Mouse (Mus musculus) hindbrain, embryonic 16.5 days (tissue): ENCODE data around the gene Nt5c2. TPM values are rescaled to one million over a fixed set of nuclear protein-coding genes. Genes with fewer than 3 reads are reported as not detected.
"Not testable (repeated sequence)": the region's sequence is repeated elsewhere in the genome, so short reads cannot be mapped to it uniquely, and the experiment has no call there.

Experiments used
- ATAC-seq: fragments of 200-750 bp; cut with Nextera tagmentation; 2 replicates; pipeline ENCODE4 v1.8.0; 2017; ENCODE audit warnings: moderate TSS enrichment, moderate library complexity
- H3K27ac ChIP-seq: fragments of 300-500 bp; sonication (generic); 2 replicates; pipeline ENCODE4 v1.5.1; 2014; ENCODE audit warnings: low read depth, mild to moderate bottlenecking, control low read depth, low read length, moderate library complexity
- H3K27me3 ChIP-seq: fragments of 300-500 bp; sonication (generic); replicated peaks from 2 replicates; pipeline ENCODE4 v1.6.1; 2014; ENCODE audit warnings: low read length; ENCODE audit not compliant: control insufficient read depth, insufficient read depth
- H3K36me3 ChIP-seq: fragments of 300-500 bp; sonication (generic); 2 replicates; pipeline ENCODE4 v1.6.1; 2014; ENCODE audit warnings: mild to moderate bottlenecking, low read length, moderate library complexity, mixed read lengths; ENCODE audit not compliant: control insufficient read depth, insufficient read depth
- H3K4me1 ChIP-seq: fragments of 300-500 bp; sonication (generic); 2 replicates; pipeline ENCODE4 v1.6.1; 2014; ENCODE audit warnings: low read depth, low read length; ENCODE audit not compliant: control insufficient read depth, insufficient read depth
- H3K4me2 ChIP-seq: fragments of 300-500 bp; sonication (generic); 2 replicates; pipeline ENCODE4 v1.6.1; 2014; ENCODE audit warnings: mild to moderate bottlenecking, low read length, control low read depth, moderate library complexity
- H3K4me3 ChIP-seq: fragments of 300-500 bp; sonication (generic); 2 replicates; pipeline ENCODE4 v1.5.1; 2014; ENCODE audit warnings: mild to moderate bottlenecking, low read length, control low read depth, moderate library complexity
- H3K9ac ChIP-seq: fragments of 300-500 bp; sonication (generic); 2 replicates; pipeline ENCODE4 v1.6.1; 2014; ENCODE audit warnings: low read depth, mild to moderate bottlenecking, control low read depth, low read length, moderate library complexity
- H3K9me3 ChIP-seq: fragments of 300-500 bp; sonication (generic); 2 replicates; pipeline ENCODE4 v1.6.1; 2014; ENCODE audit warnings: mild to moderate bottlenecking, low read length, moderate library complexity; ENCODE audit not compliant: control insufficient read depth
- WGBS: fragments of 180-500 bp; shearing (Covaris S2); extraction: QIAGEN DNeasy Blood & Tissue Kit; methylation state at CpG from one replicate; pipeline ENCODE4 v1.1.7; 2014; 5-methylcytosine and 5-hydroxymethylcytosine counted together
- polyA plus RNA-seq: library from polyadenylated mRNA; unstranded; fragments of >200 nt; fragmentation: Nextera tagmentation; extraction: Ambion mirVana; gene quantifications from 2 replicates; pipeline ENCODE4 v1.2.1, GENCODE M21; 2015

The Nt5c2 gene
- polyA plus RNA-seq, 1 experiment from 2014 or later = 77.6 TPM

GRCm38 (mm10) chr19:46987646-46988045 is 27.3 kb downstream of the Nt5c2 start:
- Histone ChIP-seq H3K4me2 (no peak overlapping the region), H3K9me3 (no peaks in the 10 kb centered on the region), H3K4me1 (peaks cover 2% of the 10 kb centered on the region; the same call in 1 of the 2 replicates), H3K4me3 (no peak overlapping the region), H3K27ac (no peak overlapping the region), H3K36me3 (no peaks in the 10 kb centered on the region), H3K27me3 (no peaks in the 10 kb centered on the region), H3K9ac (no peak overlapping the region)
- WGBS = 83% methylated on average over 6 of the region's 6 CpGs
- no peak for ATAC-seq

- no peak overlapping the region for H3K27ac ChIP-seq
- H3K4me3 ChIP-seq = no peak overlapping the region
- H3K27me3 ChIP-seq = no peaks in the 10 kb centered on the region
- no peaks in the 10 kb centered on the region for H3K9me3 ChIP-seq
- 91% methylated on average over 13 of the region's 13 CpGs for WGBS
- ATAC-seq = no peak
- no peak overlapping the region for H3K9ac ChIP-seq
- H3K4me1 ChIP-seq = peaks cover 2% of the 10 kb centered on the region; the same call in 1 of the 2 replicates
- no peak overlapping the region for H3K4me2 ChIP-seq
- H3K36me3 ChIP-seq = no peaks in the 10 kb centered on the region
Observed at GRCm38 (mm10) chr19:46984726-46985622, 30.0 kb downstream of the Nt5c2 start.

DNA sequence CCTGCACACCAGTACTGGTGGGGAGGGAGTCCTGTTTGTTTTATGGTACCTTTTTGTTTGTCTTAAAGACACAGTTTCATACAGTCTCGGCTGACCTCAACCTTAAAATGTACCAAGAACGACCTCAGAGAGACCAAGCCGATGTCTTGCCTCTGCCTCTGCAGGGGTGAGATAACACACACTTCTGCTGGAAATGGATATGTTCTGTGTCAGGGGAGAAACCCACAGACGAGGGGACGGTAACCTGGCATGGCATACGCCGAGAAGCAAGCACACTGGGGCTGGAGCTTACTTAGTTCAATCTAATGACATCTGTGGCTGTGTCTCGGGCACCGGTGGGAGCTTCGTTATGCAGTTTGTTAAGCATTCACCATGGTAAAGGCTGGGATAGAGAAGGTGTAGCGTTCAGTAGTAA is 31.0 kb downstream of the Nt5c2 start:
- Histone ChIP-seq H3K27ac (no peak overlapping the region), H3K9me3 (no peaks in the 10 kb centered on the region), H3K4me3 (no peak overlapping the region), H3K4me2 (no peak overlapping the region), H3K4me1 (peaks cover 2% of the 10 kb centered on the region; the same call in 1 of the 2 replicates), H3K36me3 (no peaks in the 10 kb centered on the region), H3K27me3 (no peaks in the 10 kb centered on the region), H3K9ac (no peak overlapping the region)
- 56% methylated on average over 11 of the region's 11 CpGs for WGBS
- ATAC-seq = no peak

GRCm38 (mm10) chr19:46983352-46983965 is 31.5 kb downstream of the Nt5c2 start:
- Histone ChIP-seq H3K4me2 (no peak overlapping the region), H3K4me3 (no peak overlapping the region), H3K9ac (no peak overlapping the region), H3K27me3 (no peaks in the 10 kb centered on the region), H3K27ac (no peak overlapping the region), H3K9me3 (no peaks in the 10 kb centered on the region), H3K36me3 (no peaks in the 10 kb centered on the region), H3K4me1 (peaks cover under 1% of the 10 kb centered on the region; the same call in 1 of the 2 replicates)
- no peak for ATAC-seq
- WGBS = 57% methylated on average over 14 of the region's 14 CpGs

DNA sequence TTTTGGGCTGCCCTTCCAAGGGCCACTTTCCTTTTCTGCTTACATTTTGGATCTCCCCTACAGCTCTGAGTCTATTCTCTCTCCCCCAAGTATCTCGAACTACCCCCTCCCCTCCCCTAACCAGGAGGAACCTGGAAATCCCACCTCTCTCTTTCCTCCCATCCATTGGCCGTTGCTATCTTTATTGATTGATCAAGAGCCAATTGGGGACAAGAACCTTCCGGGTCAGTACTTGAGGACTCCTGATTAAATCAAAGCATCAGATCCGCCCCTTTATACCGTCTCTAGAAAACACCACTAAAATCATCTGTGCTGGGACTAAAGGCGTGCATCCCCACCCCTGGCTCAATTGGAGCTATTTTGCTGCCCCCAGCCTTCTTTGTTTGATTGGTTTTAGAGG is 33.5 kb downstream of the Nt5c2 start:
- Histone ChIP-seq H3K4me1 (no peaks in the 10 kb centered on the region), H3K4me3 (no peak overlapping the region), H3K27ac (no peak overlapping the region), H3K36me3 (no peaks in the 10 kb centered on the region), H3K9ac (no peak overlapping the region), H3K27me3 (no peaks in the 10 kb centered on the region), H3K9me3 (no peaks in the 10 kb centered on the region), H3K4me2 (no peak overlapping the region)
- no peak for ATAC-seq
- 38% methylated on average over 6 of the region's 6 CpGs for WGBS

DNA sequence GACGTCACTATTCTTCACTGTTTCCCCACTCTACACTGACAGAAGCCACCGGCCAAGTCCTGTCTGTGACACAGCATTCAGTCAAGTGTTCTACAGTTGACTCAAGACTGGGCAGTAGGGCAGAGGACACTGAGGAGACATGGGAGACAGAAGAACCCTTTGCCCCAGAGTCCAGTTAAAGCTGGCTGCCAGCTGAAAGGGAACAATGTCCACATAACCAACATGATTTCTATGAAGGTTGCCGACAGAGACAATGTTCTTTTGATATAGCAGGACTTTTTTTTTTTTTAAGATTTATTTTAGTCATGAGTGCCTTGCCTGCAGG is 35.2 kb downstream of the Nt5c2 start:
- Histone ChIP-seq H3K4me1 (no peaks in the 10 kb centered on the region), H3K9ac (no peak overlapping the region), H3K4me3 (no peak overlapping the region), H3K4me2 (no peak overlapping the region), H3K27ac (no peak overlapping the region), H3K36me3 (no peaks in the 10 kb centered on the region), H3K27me3 (no peaks in the 10 kb centered on the region), H3K9me3 (no peaks in the 10 kb centered on the region)
- 59% methylated on average over 3 of the region's 3 CpGs for WGBS
- ATAC-seq = no peak

DNA sequence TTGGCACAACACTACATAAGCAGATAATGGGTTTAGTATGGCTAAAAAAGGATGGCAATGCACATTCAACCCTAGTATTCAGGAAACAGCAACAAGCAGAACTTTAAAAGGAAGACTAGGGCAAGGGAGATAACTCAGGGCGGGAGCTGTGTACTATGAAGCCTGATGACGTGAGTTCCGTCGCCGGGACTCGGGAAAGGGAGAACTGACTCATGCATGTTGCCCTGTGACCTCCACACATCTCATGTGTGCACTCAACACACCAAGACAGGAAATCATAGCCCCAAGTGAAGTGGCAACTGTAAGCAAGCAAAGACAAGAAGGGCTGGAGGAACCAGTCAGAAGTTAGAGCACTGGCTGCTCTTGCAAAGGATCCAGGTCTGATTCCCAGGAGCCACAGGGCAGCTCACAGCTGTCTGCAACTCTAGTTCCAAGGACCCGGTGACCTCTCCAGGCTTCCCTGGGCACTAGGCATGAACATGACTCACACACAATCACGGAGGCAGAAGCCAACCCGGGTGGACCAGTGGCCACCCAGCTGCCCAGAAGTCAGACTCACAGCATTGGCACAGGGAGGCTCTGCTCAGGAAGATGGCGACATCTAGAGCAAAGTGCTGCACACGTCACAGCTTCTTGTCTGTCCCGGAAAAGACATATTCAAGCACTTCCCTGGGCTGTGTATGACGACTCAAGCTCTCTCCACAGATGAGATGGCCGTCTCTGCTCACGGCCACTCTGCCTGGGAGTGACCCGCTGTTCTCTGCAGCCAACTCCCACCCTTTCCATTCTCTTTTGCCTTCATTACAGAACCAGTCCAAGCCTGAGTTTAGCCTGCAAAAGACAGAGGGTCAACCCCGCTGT is 35.8 kb downstream of the Nt5c2 start:
- H3K4me1 ChIP-seq = no peaks in the 10 kb centered on the region
- H3K27ac ChIP-seq = no peak overlapping the region
- H3K9me3 ChIP-seq = no peaks in the 10 kb centered on the region
- no peaks in the 10 kb centered on the region for H3K27me3 ChIP-seq
- 82% methylated on average over 17 of the region's 17 CpGs for WGBS
- no peak overlapping the region for H3K4me2 ChIP-seq
- no peaks in the 10 kb centered on the region for H3K36me3 ChIP-seq
- H3K4me3 ChIP-seq = no peak overlapping the region
- no peak for ATAC-seq
- H3K9ac ChIP-seq = no peak overlapping the region

GRCm38 (mm10) chr19:46978069-46978468 is 36.9 kb downstream of the Nt5c2 start:
- H3K27me3 ChIP-seq, H3K9me3 ChIP-seq, H3K9ac ChIP-seq, H3K27ac ChIP-seq, H3K36me3 ChIP-seq, H3K4me3 ChIP-seq, H3K4me2 ChIP-seq, H3K4me1 ChIP-seq: not testable (repeated sequence)
- ATAC-seq = 0 out of 2 replicates have a peak, but pooled peaks have one; percentile 4
- 91% methylated on average over 3 of the region's 3 CpGs for WGBS

GRCm38 (mm10) chr19:46977460-46977859 is 37.5 kb downstream of the Nt5c2 start:
- no peak overlapping the region for H3K27ac ChIP-seq
- no peaks in the 10 kb centered on the region for H3K36me3 ChIP-seq
- peak; percentile 37; the same call in 1 of the 2 replicates for ATAC-seq
- WGBS = 14% methylated on average over 6 of the region's 6 CpGs
- no peak overlapping the region for H3K9ac ChIP-seq
- no peak overlapping the region for H3K4me2 ChIP-seq
- no peaks in the 10 kb centered on the region for H3K27me3 ChIP-seq
- H3K4me3 ChIP-seq = no peak overlapping the region
- peaks cover 1% of the 10 kb centered on the region; the same call in 1 of the 2 replicates for H3K4me1 ChIP-seq
- no peaks in the 10 kb centered on the region for H3K9me3 ChIP-seq
